Mouse (Mus musculus): Measurements from ENCODE around the gene Gm42688.

- no peak for TF ChIP-seq CTCF (conservative IDR thresholded peaks at IDR 0.05; ENCODE audit: insufficient read depth, insufficient read length, low read depth, low read length)
- TF ChIP-seq POLR2A (IDR thresholded peaks at IDR 0.05; ENCODE audit: low read depth, low read length) = no peak
Measured at GRCm38 (mm10) chr6:83070311-83071219, 30.9 kb upstream of the Gm42688 start.
